Mouse (Mus musculus) embryonic fibroblast, embryonic 13.5 days (primary cell): ENCODE measurements around the gene Pold2.

Source experiments
- CTCF ChIP-seq: IDR thresholded peaks from 2 replicates; pipeline ENCODE4 v1.5.1; 2011; ENCODE audit warnings: mild to moderate bottlenecking, control low read depth, low read length, moderate library complexity, borderline replicate concordance; ENCODE audit not compliant: insufficient read depth
- POLR2A ChIP-seq: IDR thresholded peaks from 2 replicates; pipeline ENCODE4 v1.6.1; 2011; ENCODE audit warnings: low read depth, mild to moderate bottlenecking, control low read depth, low read length, moderate library complexity

DNA sequence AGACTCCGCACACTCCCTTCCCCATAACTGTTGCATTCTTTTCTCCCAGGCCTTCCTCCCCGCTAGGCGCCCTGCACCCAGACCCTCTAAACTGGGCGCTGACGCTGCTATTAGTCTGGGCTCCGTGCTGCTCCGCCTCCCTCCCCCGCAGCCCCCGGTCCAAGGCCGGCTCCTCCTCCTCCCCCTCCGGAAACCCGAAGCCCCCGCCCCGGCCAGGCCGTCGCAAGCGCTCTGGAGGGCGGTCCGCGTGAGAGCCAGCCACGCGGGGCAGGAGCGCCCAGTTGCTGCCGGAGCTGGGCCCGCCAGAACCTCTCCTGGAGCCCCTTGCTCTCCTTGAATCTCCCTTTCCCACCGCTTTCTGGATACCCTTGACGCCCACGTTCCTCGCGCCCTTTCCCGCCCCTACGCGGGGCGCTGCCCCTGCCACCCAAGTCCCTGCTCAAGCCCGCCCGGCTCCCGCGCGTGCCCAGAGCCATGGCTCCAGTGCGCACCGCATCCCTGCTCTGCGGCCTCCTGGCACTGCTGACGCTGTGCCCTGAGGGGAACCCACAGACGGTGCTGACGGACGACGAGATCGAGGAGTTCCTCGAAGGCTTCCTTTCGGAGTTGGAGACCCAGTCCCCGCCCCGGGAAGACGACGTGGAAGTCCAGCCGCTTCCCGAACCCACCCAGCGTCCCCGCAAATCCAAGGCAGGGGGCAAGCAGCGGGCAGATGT, 16.3 kb downstream of the Pold2 start, which contains the start of gene Aebp1:
- TF ChIP-seq CTCF (no peak), POLR2A (peak; percentile 79)
